Mouse (Mus musculus): ENCODE data around the gene Spatc1l.

Gene Spatc1l

GRCm38 (mm10) chr10:76602690-76603089 is 40.6 kb downstream of the Spatc1l start:
- no peak for DNase-seq

- no peak for DNase-seq
These were observed 50.4 kb downstream of the Spatc1l start for GRCm38 (mm10) chr10:76612473-76612872.
